Mouse (Mus musculus) adrenal gland, postnatal 25 days (tissue): ENCODE data around the gene Stbd1. TPM values are rescaled to one million over a fixed set of nuclear protein-coding genes. Genes with fewer than 3 reads are reported as not detected.

Experiments used
- DNase-seq: peaks from one replicate; pipeline ENCODE4 v3.0.0; 2021; ENCODE audit warnings: mixed read lengths
- total RNA-seq: library from RNA; stranded (reverse); gene quantifications from 2 replicates; pipeline ENCODE4 v1.2.3, GENCODE M21; 2021

The Stbd1 gene
- total RNA-seq, 1 experiment from 2014 or later, result 5.4 TPM

- no peak for DNase-seq
Observed at GRCm38 (mm10) chr5:92640861-92641260, 38.0 kb downstream of the Stbd1 start.

Other genes starting within 250 kb of the Stbd1 start
- gene Nup54, start 167.8 kb upstream of the Stbd1 start, total RNA-seq, result 30.1 and 33.5 TPM in 2 replicates
- 62.2 and 65.1 TPM in 2 replicates for gene Scarb2, start 96.2 kb upstream of the Stbd1 start, total RNA-seq
- not detected in 2 replicates for gene Fam47e, start 48.0 kb upstream of the Stbd1 start, total RNA-seq
- 0.49 and 1.00 TPM in 2 replicates for gene Ccdc158, start 72.2 kb downstream of the Stbd1 start, total RNA-seq
- 10.5 and 12.8 TPM in 2 replicates for gene Shroom3, start 80.4 kb downstream of the Stbd1 start, total RNA-seq